Mouse (Mus musculus): ENCODE measurements around the gene Pnpla3. TPM values are rescaled to one million over a fixed set of nuclear protein-coding genes. Genes with fewer than 3 reads are reported as not detected.

The Pnpla3 gene
- polyA plus RNA-seq, 2 experiments: 0.28 to 1.8 TPM

DNA sequence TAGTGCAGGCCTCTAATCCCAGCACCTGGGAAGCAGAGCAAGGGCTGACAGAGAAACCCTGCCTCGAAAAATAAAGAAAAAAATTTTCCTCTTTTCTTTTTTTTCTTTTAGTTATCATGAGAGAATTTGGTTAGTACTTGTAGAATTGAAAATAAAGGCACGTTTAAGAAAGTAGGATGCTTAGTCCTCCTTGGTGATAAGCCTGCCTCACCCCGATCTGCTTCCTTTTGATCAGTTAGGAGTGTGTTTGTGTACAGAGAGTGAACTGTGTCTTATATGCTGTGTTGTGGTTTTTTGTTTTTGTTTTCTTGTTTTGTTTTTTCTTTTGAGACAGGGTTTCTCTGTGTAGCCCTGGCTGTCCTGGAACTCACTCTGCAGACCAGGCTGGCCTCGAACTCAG, 39.7 kb downstream of the Pnpla3 start:
- 95% methylated on average over 4 of the region's 4 CpGs for WGBS
- DNase-seq (ENCODE audit: low spot score) (no peak), ATAC-seq (ENCODE audit: low FRiP score, low read depth) (no peak)
- no peak for TF ChIP-seq POLR2A (IDR thresholded peaks at IDR 0.05; ENCODE audit: borderline replicate concordance, extremely low read depth, insufficient read depth, insufficient read length)
- Histone ChIP-seq H3K27ac (replicated peaks; ENCODE audit: low read depth, low read length) (no peak overlapping the region), H3K4me2 (replicated peaks; ENCODE audit: low read depth, low read length, severe bottlenecking) (no peak overlapping the region), H3K27me3 (ENCODE audit: control insufficient read depth, insufficient read depth, low read length) (no peaks in the 10 kb centered on the region), H3K9me3 (ENCODE audit: control insufficient read depth, low read length) (no peaks in the 10 kb centered on the region), H3K4me3 (replicated peaks; ENCODE audit: low read length) (no peak overlapping the region), H3K9ac (ENCODE audit: low read depth, low read length, severe bottlenecking) (no peak overlapping the region), H3K4me1 (ENCODE audit: control insufficient read depth, insufficient read depth, low read length) (0 out of 2 replicates have a peak, but pooled peaks cover under 1% of the 10 kb centered on the region), H3K36me3 (ENCODE audit: control insufficient read depth, insufficient read depth, low read length) (peaks cover 84% of the 10 kb centered on the region)

DNA sequence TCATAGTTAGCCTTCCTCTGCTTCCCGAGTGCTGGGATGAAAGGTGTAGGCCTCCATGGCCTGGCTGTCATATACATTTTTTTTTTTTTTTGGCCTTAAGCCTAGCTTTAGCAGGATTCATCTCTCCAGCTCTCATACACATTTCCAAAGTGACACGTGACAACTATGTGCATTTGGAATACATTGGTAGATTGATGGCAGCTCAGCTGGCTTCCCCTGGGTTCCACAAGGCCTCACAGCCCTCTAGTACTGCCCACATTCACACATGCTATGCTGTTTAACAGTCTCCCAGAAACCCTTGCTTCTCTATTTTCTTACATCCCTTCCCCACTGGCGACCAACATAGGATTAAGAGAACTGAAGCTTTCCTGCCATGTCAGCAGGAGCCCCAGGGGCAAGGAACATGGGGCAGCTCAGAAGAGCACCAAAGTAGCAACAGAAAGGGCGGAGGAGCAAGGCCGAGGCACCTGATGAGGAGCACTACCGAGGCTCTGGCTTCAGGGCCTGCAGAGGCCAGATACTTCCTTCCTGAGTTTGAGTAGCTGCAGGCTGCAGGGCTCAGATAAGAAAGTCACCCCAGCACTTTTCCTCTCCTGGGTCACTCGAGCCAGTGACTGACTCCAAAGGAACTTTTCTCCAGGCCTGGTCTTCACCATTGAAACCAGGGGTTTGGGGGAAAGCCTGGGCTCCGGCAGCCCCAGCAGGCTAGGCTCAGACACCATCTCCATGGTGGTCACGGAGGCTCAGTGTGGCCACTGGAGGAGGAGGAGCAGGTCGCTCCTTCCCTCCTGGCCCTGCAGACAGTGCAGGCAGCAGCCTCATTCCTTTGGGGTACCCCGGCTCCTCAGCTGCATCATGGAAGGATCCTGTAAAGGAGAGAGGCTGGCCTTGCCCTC, 42.1 kb downstream of the Pnpla3 start:
- Histone ChIP-seq H3K27ac (replicated peaks; ENCODE audit: low read depth, low read length) (no peak overlapping the region), H3K36me3 (ENCODE audit: control insufficient read depth, insufficient read depth, low read length) (peaks cover 81% of the 10 kb centered on the region), H3K4me1 (ENCODE audit: control insufficient read depth, insufficient read depth, low read length) (0 out of 2 replicates have a peak, but pooled peaks cover 2% of the 10 kb centered on the region), H3K9me3 (ENCODE audit: control insufficient read depth, low read length) (no peaks in the 10 kb centered on the region), H3K9ac (ENCODE audit: low read depth, low read length, severe bottlenecking) (no peak overlapping the region), H3K4me2 (replicated peaks; ENCODE audit: low read depth, low read length, severe bottlenecking) (no peak overlapping the region), H3K4me3 (replicated peaks; ENCODE audit: low read length) (no peak overlapping the region), H3K27me3 (ENCODE audit: control insufficient read depth, insufficient read depth, low read length) (no peaks in the 10 kb centered on the region)
- TF ChIP-seq POLR2A (IDR thresholded peaks at IDR 0.05; ENCODE audit: borderline replicate concordance, extremely low read depth, insufficient read depth, insufficient read length): no peak
- DNase-seq (ENCODE audit: low spot score) (no peak), ATAC-seq (ENCODE audit: low FRiP score, low read depth) (no peak)
- 89% methylated on average over 11 of the region's 11 CpGs for WGBS

DNA sequence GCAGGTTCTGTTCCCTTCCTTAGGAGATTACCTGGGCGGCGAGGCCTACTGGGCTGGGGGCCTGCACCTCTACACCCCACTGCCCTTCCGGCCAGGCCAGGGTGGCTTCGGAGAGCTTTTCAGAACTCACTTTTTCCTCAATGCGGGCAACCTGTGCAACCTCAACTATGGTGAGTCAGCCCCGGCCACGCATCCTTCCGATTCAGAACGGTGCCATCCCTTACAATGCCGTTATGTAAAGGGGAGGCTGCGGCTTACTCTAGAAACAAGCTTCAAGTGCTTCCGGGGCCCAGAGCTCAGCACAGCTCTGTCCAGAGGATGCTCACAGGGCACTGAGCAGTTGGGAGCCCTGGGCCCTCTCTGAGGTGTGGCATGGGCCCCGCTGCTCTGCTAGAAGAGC, 42.8 kb downstream of the Pnpla3 start:
- no peaks in the 10 kb centered on the region for H3K27me3 ChIP-seq (ENCODE audit: control insufficient read depth, insufficient read depth, low read length)
- 0 out of 2 replicates have a peak, but pooled peaks cover 2% of the 10 kb centered on the region for H3K4me1 ChIP-seq (ENCODE audit: control insufficient read depth, insufficient read depth, low read length)
- peaks cover 79% of the 10 kb centered on the region for H3K36me3 ChIP-seq (ENCODE audit: control insufficient read depth, insufficient read depth, low read length)
- no peak overlapping the region for H3K4me2 ChIP-seq (replicated peaks; ENCODE audit: low read depth, low read length, severe bottlenecking)
- DNase-seq (ENCODE audit: low spot score) (no peak), ATAC-seq (ENCODE audit: low FRiP score, low read depth) (no peak)
- H3K9ac ChIP-seq (ENCODE audit: low read depth, low read length, severe bottlenecking): no peak overlapping the region
- WGBS: 94% methylated on average over 13 of the region's 13 CpGs
- no peak for TF ChIP-seq POLR2A (IDR thresholded peaks at IDR 0.05; ENCODE audit: borderline replicate concordance, extremely low read depth, insufficient read depth, insufficient read length)
- H3K4me3 ChIP-seq (replicated peaks; ENCODE audit: low read length): no peak overlapping the region
- no peak overlapping the region for H3K27ac ChIP-seq (replicated peaks; ENCODE audit: low read depth, low read length)
- no peaks in the 10 kb centered on the region for H3K9me3 ChIP-seq (ENCODE audit: control insufficient read depth, low read length)

DNA sequence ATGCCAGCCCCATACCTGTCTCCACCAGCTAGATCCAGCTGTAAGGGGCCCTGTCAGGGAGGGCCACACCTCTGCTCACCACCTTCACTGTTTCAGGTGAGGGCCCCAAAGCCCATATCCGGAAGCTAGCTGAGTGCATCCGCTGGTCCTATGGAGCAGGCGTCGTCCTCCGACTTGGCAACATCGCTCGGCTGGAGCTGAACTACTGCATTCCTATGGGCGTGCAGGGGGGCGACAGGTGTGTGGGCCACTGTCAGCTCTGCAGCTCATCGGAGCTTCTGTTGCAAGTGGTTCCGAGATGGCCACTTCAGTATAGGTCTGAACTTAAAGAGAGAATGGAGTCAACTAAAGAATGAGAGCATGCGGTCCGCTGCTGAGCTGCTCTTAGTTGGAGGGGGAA, 43.3 kb downstream of the Pnpla3 start:
- no peak overlapping the region for H3K27ac ChIP-seq (replicated peaks; ENCODE audit: low read depth, low read length)
- peaks cover 74% of the 10 kb centered on the region for H3K36me3 ChIP-seq (ENCODE audit: control insufficient read depth, insufficient read depth, low read length)
- WGBS: 86% methylated on average over 13 of the region's 13 CpGs

DNA sequence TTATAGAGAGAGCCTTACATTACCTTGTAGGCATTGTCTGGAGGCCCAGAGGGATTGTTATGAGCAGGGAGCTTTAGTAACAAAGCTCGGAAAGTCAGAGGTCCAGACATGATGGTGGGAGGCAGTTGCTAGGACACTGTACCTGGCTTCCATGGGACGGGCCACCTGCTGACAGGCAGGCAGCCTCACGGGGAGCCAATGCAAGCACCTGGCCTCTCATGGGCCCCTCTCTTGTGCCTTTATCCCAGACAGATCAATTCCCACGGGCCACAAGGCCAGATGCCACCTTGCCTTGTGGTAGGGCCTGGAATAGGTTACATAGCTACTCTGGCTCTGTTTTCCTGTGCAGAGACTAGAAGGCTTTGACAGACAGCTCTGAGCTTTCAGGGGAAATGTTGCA, 43.9 kb downstream of the Pnpla3 start:
- ATAC-seq (ENCODE audit: low FRiP score, low read depth): no peak
- H3K4me1 ChIP-seq (ENCODE audit: control insufficient read depth, insufficient read depth, low read length): peaks cover 4% of the 10 kb centered on the region
- H3K4me3 ChIP-seq (replicated peaks; ENCODE audit: low read length): no peak overlapping the region
- no peak overlapping the region for H3K27ac ChIP-seq (replicated peaks; ENCODE audit: low read depth, low read length)
- WGBS: 70% methylated on average over 4 of the region's 4 CpGs
- no peak for TF ChIP-seq POLR2A (IDR thresholded peaks at IDR 0.05; ENCODE audit: borderline replicate concordance, extremely low read depth, insufficient read depth, insufficient read length)
- H3K9ac ChIP-seq (ENCODE audit: low read depth, low read length, severe bottlenecking): no peak overlapping the region
- no peaks in the 10 kb centered on the region for H3K9me3 ChIP-seq (ENCODE audit: control insufficient read depth, low read length)
- no peak overlapping the region for H3K4me2 ChIP-seq (replicated peaks; ENCODE audit: low read depth, low read length, severe bottlenecking)
- no peaks in the 10 kb centered on the region for H3K27me3 ChIP-seq (ENCODE audit: control insufficient read depth, insufficient read depth, low read length)
- DNase-seq (ENCODE audit: low spot score): no peak
- peaks cover 68% of the 10 kb centered on the region for H3K36me3 ChIP-seq (ENCODE audit: control insufficient read depth, insufficient read depth, low read length)

More for the DNA sequence above, 43.3 kb downstream of the Pnpla3 start:
- Histone ChIP-seq H3K4me1 (ENCODE audit: control insufficient read depth, insufficient read depth, low read length) (0 out of 2 replicates have a peak, but pooled peaks cover 2% of the 10 kb centered on the region), H3K4me2 (replicated peaks; ENCODE audit: low read depth, low read length, severe bottlenecking) (no peak overlapping the region), H3K27me3 (ENCODE audit: control insufficient read depth, insufficient read depth, low read length) (no peaks in the 10 kb centered on the region), H3K9ac (ENCODE audit: low read depth, low read length, severe bottlenecking) (no peak overlapping the region), H3K9me3 (ENCODE audit: control insufficient read depth, low read length) (no peaks in the 10 kb centered on the region), H3K4me3 (replicated peaks; ENCODE audit: low read length) (no peak overlapping the region)
- ATAC-seq (ENCODE audit: low FRiP score, low read depth) (no peak), DNase-seq (ENCODE audit: low spot score) (no peak)
- no peak for TF ChIP-seq POLR2A (IDR thresholded peaks at IDR 0.05; ENCODE audit: borderline replicate concordance, extremely low read depth, insufficient read depth, insufficient read length)
